Comparison of ENCODE assay signal across 12 mouse cellular contexts in genomic region chr8:123135406-123135805, GRCm38 (mm10). TPM values are rescaled to one million over a fixed set of nuclear protein-coding genes. Genes with fewer than 3 reads are reported as not detected.
A peak's percentile ranks its signal among the peaks of the same experiment; 100 is the strongest.
DNase-seq lines count a peak whose midpoint lies in the region; ATAC-seq and TF ChIP-seq lines count a peak whose summit lies in the region.
"Had no signal": no experiment of that assay in that cellular context is flagged by ENCODE, and none has a peak within 500 bp of the region (broad histone marks: within the 10 kb centered on the region; RNA-seq: fewer than 3 reads in every experiment).

No protein-coding gene starts in this region.

- 41% methylated on average over 7 of the region's 7 CpGs for WGBS in liver, embryonic 12.5 days (ENCODE audit: insufficient replicate concordance)

- peaks cover 25% of the 10 kb centered on the region for H3K27me3 ChIP-seq in liver, embryonic 12.5 days (replicated peaks)

- no peak overlapping the region for H3K4me3 ChIP-seq in left cerebral cortex, adult 2 months
- no peak overlapping the region for H3K4me3 ChIP-seq in liver, embryonic 12.5 days

- DNase-seq in cerebellum, postnatal 14 days = peak; percentile 52 to 59
- DNase-seq in cerebellum, adult 11-12 months = no peak
- peak; percentile 26 for DNase-seq in right cerebral cortex, postnatal 25 days
- no peak for DNase-seq in right cerebral cortex, postnatal 4 days
- DNase-seq in mesoderm, embryonic 11.5 days (ENCODE audit: low read depth, low spot score) = peak; percentile 48
- DNase-seq in telencephalon, adult 2 months (ENCODE audit: low read depth, low spot score) = peak; percentile 46
- DNase-seq in left cerebral cortex, adult 2 months (ENCODE audit: extremely low spot score in 1 of 2, low spot score in 2 of 2) = no peak
- DNase-seq: thymus, postnatal 4 days had no signal

- intact Hi-C loops in left cerebral cortex, adult 2 months (cut with DNase I) = no loop called here

- H3K9ac ChIP-seq in liver, embryonic 12.5 days = no peak overlapping the region

- H3K4me1 ChIP-seq in liver, embryonic 12.5 days = peaks cover 4% of the 10 kb centered on the region; the same call in 1 of the 2 replicates

- no peaks in the 10 kb centered on the region; the same call in 1 of the 2 replicates for H3K36me3 ChIP-seq in liver, embryonic 12.5 days

- no peak for TF ChIP-seq CTCF in left cerebral cortex, adult 2 months (IDR thresholded peaks at IDR 0.05)

- ATAC-seq in liver, embryonic 12.5 days = no peak
- ATAC-seq: activated CD4-positive, CD25-positive, alpha-beta regulatory T cell, adult 4 months had no signal

- H3K9me3 ChIP-seq in liver, embryonic 12.5 days (replicated peaks) = peaks cover 4% of the 10 kb centered on the region; the same call in 1 of the 2 replicates

- no peak overlapping the region for H3K4me2 ChIP-seq in liver, embryonic 12.5 days

- H3K27ac ChIP-seq in left cerebral cortex, adult 2 months = no peak overlapping the region
- H3K27ac ChIP-seq in liver, embryonic 12.5 days = no peak overlapping the region

RNA-seq across cellular contexts. Expression of gene Cpne7, which starts 18.2 kb away (rescaled TPM):
- total RNA-seq in left cerebral cortex, adult 2 months (2021) = 10 to 100 TPM; 68.5 to 89.8 TPM
- 2.8 and 2.9 TPM in 2 replicates for polyA plus RNA-seq in liver, embryonic 12.5 days (2016; fragmentation: Nextera tagmentation; extraction: Ambion mirVana)

RNA-seq across cellular contexts. Expression of gene Sult5a1, which starts 22.7 kb away (rescaled TPM):
- total RNA-seq in left cerebral cortex, adult 2 months (2021) = under 1 TPM in 1 of 2 experiments, not detected in 1; 0.84 TPM
- polyA plus RNA-seq in liver, embryonic 12.5 days (2016; fragmentation: Nextera tagmentation; extraction: Ambion mirVana) = 1.7 and 2.1 TPM in 2 replicates
- total RNA-seq: hematopoietic stem cell, adult 5-6 weeks had no signal
- polyA plus RNA-seq: activated CD4-positive, CD25-positive, alpha-beta regulatory T cell, adult 4 months had no signal

RNA-seq across cellular contexts. Expression of gene Rpl13, which starts 33.3 kb away (rescaled TPM):
- total RNA-seq in left cerebral cortex, adult 2 months (2021) = 100 to 1,000 TPM; 369 to 415 TPM
- 1,452 and 1,476 TPM in 2 replicates for polyA plus RNA-seq in liver, embryonic 12.5 days (2016; fragmentation: Nextera tagmentation; extraction: Ambion mirVana)

RNA-seq across cellular contexts. Expression of gene Dpep1, which starts 50.6 kb away (rescaled TPM):
- not detected for total RNA-seq in left cerebral cortex, adult 2 months (2021)
- 0.20 and 0.33 TPM in 2 replicates for polyA plus RNA-seq in liver, embryonic 12.5 days (2016; fragmentation: Nextera tagmentation; extraction: Ambion mirVana)
- total RNA-seq: hematopoietic stem cell, adult 5-6 weeks had no signal
- polyA plus RNA-seq: activated CD4-positive, CD25-positive, alpha-beta regulatory T cell, adult 4 months; neural tube, embryonic 14.5 days had no signal

Comparison
In these comparisons a context has a peak if more than half of its experiments do, and no peak if none do; other contexts are left out.
1. DNase-seq: peak in cerebellum, postnatal 14 days (2 of 2), right cerebral cortex, postnatal 25 days (single experiment), mesoderm, embryonic 11.5 days (single experiment) and telencephalon, adult 2 months (single experiment); none in cerebellum, adult 11-12 months (single experiment), right cerebral cortex, postnatal 4 days (single experiment) and left cerebral cortex, adult 2 months (0 of 2).